Mouse (Mus musculus) lung, embryonic 15.5 days (tissue): ENCODE measurements around the gene Srsf11. TPM values are rescaled to one million over a fixed set of nuclear protein-coding genes. Genes with fewer than 3 reads are reported as not detected.
A peak's percentile ranks its signal among the peaks of the same experiment; 100 is the strongest.

Experiments used
- ATAC-seq: fragments of 200-750 bp; cut with Nextera tagmentation; 2 replicates; pipeline ENCODE4 v1.8.0; 2017; ENCODE audit warnings: moderate number of reproducible peaks, borderline replicate concordance; ENCODE audit not compliant: low FRiP score, low TSS enrichment; ENCODE audit errors: extremely low read depth
- H3K27ac ChIP-seq: fragments of 300-500 bp; sonication (generic); 2 replicates; pipeline ENCODE4 v1.5.1; 2015; ENCODE audit warnings: moderate library complexity, mild to moderate bottlenecking, inconsistent platforms
- H3K27me3 ChIP-seq: fragments of 300-500 bp; sonication (generic); 2 replicates; pipeline ENCODE4 v1.6.1; 2015; ENCODE audit warnings: inconsistent platforms
- H3K36me3 ChIP-seq: fragments of 300-500 bp; sonication (generic); 2 replicates; pipeline ENCODE4 v1.6.1; 2015; ENCODE audit warnings: inconsistent platforms
- H3K4me1 ChIP-seq: fragments of 300-500 bp; sonication (generic); 2 replicates; pipeline ENCODE4 v1.6.1; 2015; ENCODE audit warnings: inconsistent platforms
- H3K4me2 ChIP-seq: fragments of 300-500 bp; sonication (generic); 2 replicates; pipeline ENCODE4 v1.6.1; 2015; ENCODE audit warnings: inconsistent platforms, mild to moderate bottlenecking, moderate library complexity
- H3K4me3 ChIP-seq: fragments of 300-500 bp; sonication (generic); 2 replicates; pipeline ENCODE4 v1.5.1; 2015; ENCODE audit warnings: mild to moderate bottlenecking, inconsistent platforms
- H3K9ac ChIP-seq: fragments of 300-500 bp; sonication (generic); 2 replicates; pipeline ENCODE4 v1.6.1; 2015; ENCODE audit warnings: inconsistent platforms
- H3K9me3 ChIP-seq: fragments of 300-500 bp; sonication (generic); 2 replicates; pipeline ENCODE4 v1.6.1; 2016; ENCODE audit warnings: inconsistent platforms
- WGBS: fragments of 180-500 bp; shearing (Covaris S2); methylation state at CpG from one replicate; pipeline ENCODE4 v1.1.7; 2015; 5-methylcytosine and 5-hydroxymethylcytosine counted together
- polyA plus RNA-seq: library from polyadenylated mRNA; unstranded; fragments of >200 nt; fragmentation: Nextera tagmentation; extraction: Ambion mirVana; gene quantifications from 2 replicates; pipeline ENCODE4 v1.2.1, GENCODE M21; 2015

Srsf11 gene
- polyA plus RNA-seq: 238 and 244 TPM in 2 replicates

GRCm38 (mm10) chr3:158036329-158036988 lies at the start of gene Srsf11, which contains the start of gene Lrrc40:
Gene Srsf11 (minus strand): TSS chr3:158036639.
Gene Lrrc40 (plus strand): TSS chr3:158036662.
- Histone ChIP-seq H3K27ac (peak within 1 kb of the TSS; percentile 86), H3K4me1 (peaks cover 27% of the 10 kb centered on the region), H3K4me3 (peak within 1 kb of the TSS; percentile 83), H3K27me3 (no peaks in the 10 kb centered on the region), H3K9ac (peak within 1 kb of the TSS; percentile 89), H3K9me3 (no peaks in the 10 kb centered on the region), H3K36me3 (no peaks in the 10 kb centered on the region), H3K4me2 (peak within 1 kb of the TSS; percentile 69)
- peak; percentile 97 for ATAC-seq
- under 1% methylated on average over 55 of the region's 55 CpGs for WGBS

- H3K27me3 ChIP-seq: no peaks in the 10 kb centered on the region
- H3K27ac ChIP-seq: no peak overlapping the region
- no peaks in the 10 kb centered on the region for H3K36me3 ChIP-seq
- ATAC-seq: no peak
- no peaks in the 10 kb centered on the region for H3K4me1 ChIP-seq
- H3K4me2 ChIP-seq: no peak overlapping the region
- WGBS: 68% methylated on average over 5 of the region's 5 CpGs
- H3K4me3 ChIP-seq: no peak overlapping the region
- no peaks in the 10 kb centered on the region for H3K9me3 ChIP-seq
- no peak overlapping the region for H3K9ac ChIP-seq
Measured at GRCm38 (mm10) chr3:158077828-158078227, 41.4 kb upstream of the Srsf11 start.

- Histone ChIP-seq H3K9ac (no peak overlapping the region), H3K27me3 (no peaks in the 10 kb centered on the region), H3K36me3 (no peaks in the 10 kb centered on the region), H3K27ac (no peak overlapping the region), H3K9me3 (no peaks in the 10 kb centered on the region), H3K4me1 (no peaks in the 10 kb centered on the region), H3K4me3 (no peak overlapping the region), H3K4me2 (no peak overlapping the region)
- ATAC-seq: no peak
- 35% methylated on average over 1 of the region's 1 CpGs for WGBS
Measured at GRCm38 (mm10) chr3:158077380-158077772, 40.9 kb upstream of the Srsf11 start.

- Histone ChIP-seq H3K9me3 (no peaks in the 10 kb centered on the region), H3K4me3 (no peak overlapping the region), H3K9ac (no peak overlapping the region), H3K4me2 (no peak overlapping the region), H3K36me3 (no peaks in the 10 kb centered on the region), H3K4me1 (no peaks in the 10 kb centered on the region), H3K27me3 (no peaks in the 10 kb centered on the region), H3K27ac (no peak overlapping the region)
- 43% methylated on average over 4 of the region's 4 CpGs for WGBS
- no peak for ATAC-seq
Measured at GRCm38 (mm10) chr3:158076685-158077379, 40.4 kb upstream of the Srsf11 start.

GRCm38 (mm10) chr3:158075004-158075403 lies 38.6 kb upstream of the Srsf11 start:
- Histone ChIP-seq H3K9me3 (no peaks in the 10 kb centered on the region), H3K27ac (no peak overlapping the region), H3K27me3 (no peaks in the 10 kb centered on the region), H3K4me2 (no peak overlapping the region), H3K4me3 (no peak overlapping the region), H3K36me3 (no peaks in the 10 kb centered on the region), H3K9ac (no peak overlapping the region), H3K4me1 (no peaks in the 10 kb centered on the region)
- ATAC-seq: no peak
- 49% methylated on average over 2 of the region's 2 CpGs for WGBS

GRCm38 (mm10) chr3:158068613-158069263 lies 32.3 kb upstream of the Srsf11 start:
- no peak for ATAC-seq

GRCm38 (mm10) chr3:158067916-158068315 lies 31.5 kb upstream of the Srsf11 start:
- no peak for ATAC-seq
- WGBS: 56% methylated on average over 7 of the region's 7 CpGs
- no peak overlapping the region for H3K4me3 ChIP-seq
- H3K27ac ChIP-seq: no peak overlapping the region
- H3K9me3 ChIP-seq: no peaks in the 10 kb centered on the region
- H3K27me3 ChIP-seq: no peaks in the 10 kb centered on the region
- H3K4me2 ChIP-seq: no peak overlapping the region
- no peaks in the 10 kb centered on the region for H3K4me1 ChIP-seq
- H3K9ac ChIP-seq: no peak overlapping the region
- H3K36me3 ChIP-seq: peaks cover under 1% of the 10 kb centered on the region; the same call in 1 of the 2 replicates

More at GRCm38 (mm10) chr3:158068613-158069263, 32.3 kb upstream of the Srsf11 start:
- Histone ChIP-seq H3K27me3 (no peaks in the 10 kb centered on the region), H3K27ac (no peak overlapping the region), H3K4me1 (no peaks in the 10 kb centered on the region), H3K4me3 (no peak overlapping the region), H3K36me3 (no peaks in the 10 kb centered on the region; the same call in 1 of the 2 replicates), H3K9ac (no peak overlapping the region), H3K9me3 (no peaks in the 10 kb centered on the region), H3K4me2 (no peak overlapping the region)
- 33% methylated on average over 9 of the region's 9 CpGs for WGBS

GRCm38 (mm10) chr3:158065256-158065655 lies 28.8 kb upstream of the Srsf11 start:
- no peak overlapping the region for H3K9ac ChIP-seq
- no peaks in the 10 kb centered on the region for H3K4me1 ChIP-seq
- no peak overlapping the region for H3K4me2 ChIP-seq
- no peaks in the 10 kb centered on the region for H3K27me3 ChIP-seq
- no peak for ATAC-seq
- peaks cover 9% of the 10 kb centered on the region; the same call in 1 of the 2 replicates for H3K36me3 ChIP-seq
- H3K27ac ChIP-seq: no peak overlapping the region
- 92% methylated on average over 2 of the region's 2 CpGs for WGBS
- H3K9me3 ChIP-seq: no peaks in the 10 kb centered on the region
- H3K4me3 ChIP-seq: no peak overlapping the region

- H3K27ac ChIP-seq: no peak overlapping the region
- H3K27me3 ChIP-seq: no peaks in the 10 kb centered on the region
- H3K9ac ChIP-seq: no peak overlapping the region
- no peak overlapping the region for H3K4me3 ChIP-seq
- no peaks in the 10 kb centered on the region for H3K9me3 ChIP-seq
- H3K36me3 ChIP-seq: peaks cover 30% of the 10 kb centered on the region
- H3K4me2 ChIP-seq: no peak overlapping the region
- ATAC-seq: no peak
- WGBS: 93% methylated on average over 5 of the region's 5 CpGs
- H3K4me1 ChIP-seq: no peaks in the 10 kb centered on the region
Measured at GRCm38 (mm10) chr3:158061811-158062523, 25.5 kb upstream of the Srsf11 start.

- Histone ChIP-seq H3K27ac (no peak overlapping the region), H3K27me3 (no peaks in the 10 kb centered on the region), H3K9me3 (no peaks in the 10 kb centered on the region), H3K9ac (no peak overlapping the region), H3K36me3 (peaks cover 42% of the 10 kb centered on the region), H3K4me2 (no peak overlapping the region), H3K4me1 (no peaks in the 10 kb centered on the region), H3K4me3 (no peak overlapping the region)
- 71% methylated on average over 2 of the region's 2 CpGs for WGBS
- no peak for ATAC-seq
Measured at GRCm38 (mm10) chr3:158060621-158061291, 24.3 kb upstream of the Srsf11 start.

GRCm38 (mm10) chr3:158049508-158049907 lies 13.1 kb upstream of the Srsf11 start:
- Histone ChIP-seq H3K4me1 (no peaks in the 10 kb centered on the region), H3K36me3 (peaks cover 5% of the 10 kb centered on the region; the same call in 1 of the 2 replicates), H3K4me2 (no peak overlapping the region), H3K9ac (no peak overlapping the region), H3K27ac (no peak overlapping the region), H3K27me3 (no peaks in the 10 kb centered on the region), H3K4me3 (no peak overlapping the region), H3K9me3 (no peaks in the 10 kb centered on the region)
- ATAC-seq: no peak
- 83% methylated on average over 2 of the region's 2 CpGs for WGBS
